Mouse (Mus musculus): ENCODE data around the gene Chst15. TPM values are rescaled to one million over a fixed set of nuclear protein-coding genes. Genes with fewer than 3 reads are reported as not detected.

Gene Chst15
- total RNA-seq, 2 experiments from 2014 or later: 34.1 to 43.9 TPM

GRCm38 (mm10) chr7:132337268-132337917 is 20.4 kb upstream of the Chst15 start:
- DNase-seq (ENCODE audit: low spot score in 2 of 2): no peak

DNA sequence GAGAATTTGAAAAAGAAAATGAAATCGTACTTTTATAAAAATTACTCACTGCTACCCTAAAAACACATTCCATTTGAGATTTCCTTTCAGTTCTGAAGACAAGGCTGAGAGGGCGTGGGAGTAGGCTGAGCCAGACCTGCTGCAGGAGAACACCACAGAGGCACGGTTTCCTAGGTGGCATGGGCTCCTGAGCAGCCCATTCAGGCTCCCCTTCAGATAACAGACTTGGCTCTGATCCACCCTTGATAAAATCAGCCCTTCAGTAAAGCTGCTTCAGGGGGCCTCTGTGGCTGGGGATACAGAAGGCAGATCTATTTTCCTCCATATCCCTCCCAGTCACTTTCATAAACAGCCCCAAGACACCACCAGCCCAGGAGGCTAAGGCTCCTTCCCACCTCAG is 19.8 kb upstream of the Chst15 start:
- DNase-seq (ENCODE audit: low spot score in 2 of 2): no peak

DNA sequence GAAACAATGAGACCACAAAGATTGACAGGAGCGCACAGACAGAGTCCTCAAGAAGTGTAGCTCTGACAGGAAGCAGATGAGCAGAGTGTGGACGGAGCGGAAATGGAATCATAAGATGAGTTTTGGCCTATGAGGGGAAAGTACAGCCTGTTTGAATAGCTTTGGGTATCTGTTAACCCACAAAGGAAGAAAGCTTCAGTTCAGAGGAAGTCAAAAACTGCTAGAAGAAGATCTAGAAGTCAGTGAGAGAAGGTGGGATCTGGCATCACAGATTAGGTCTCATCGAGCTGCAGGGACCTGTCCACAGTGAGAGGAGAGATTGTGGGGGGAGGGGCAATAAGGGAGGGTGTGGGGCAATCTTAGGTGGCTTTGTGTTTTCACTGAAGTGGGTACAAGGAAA is 18.3 kb upstream of the Chst15 start:
- DNase-seq (ENCODE audit: low spot score in 2 of 2): no peak

GRCm38 (mm10) chr7:132333078-132333477 is 16.1 kb upstream of the Chst15 start:
- DNase-seq (ENCODE audit: low spot score in 2 of 2): no peak

DNA sequence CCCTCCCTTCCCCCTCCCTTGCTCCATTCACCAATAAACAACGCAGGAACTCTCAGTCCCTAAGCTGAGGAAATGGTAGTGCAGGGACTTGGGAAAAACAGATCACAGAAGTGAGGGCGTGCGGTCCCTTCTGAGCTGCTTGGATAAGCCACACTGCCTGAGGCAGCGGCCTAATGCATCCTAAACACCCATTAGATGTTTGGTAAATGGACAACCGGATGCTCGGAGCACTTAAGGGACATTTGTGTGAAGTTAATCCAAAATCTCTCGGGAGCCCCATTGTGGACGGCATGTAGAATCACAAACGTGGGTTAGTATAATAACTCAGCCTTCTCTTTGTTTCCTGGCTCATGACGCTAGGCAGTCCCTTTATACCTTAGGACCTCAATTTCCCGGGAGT is 15.1 kb upstream of the Chst15 start:
- no peak for DNase-seq (ENCODE audit: low spot score in 2 of 2)

DNA sequence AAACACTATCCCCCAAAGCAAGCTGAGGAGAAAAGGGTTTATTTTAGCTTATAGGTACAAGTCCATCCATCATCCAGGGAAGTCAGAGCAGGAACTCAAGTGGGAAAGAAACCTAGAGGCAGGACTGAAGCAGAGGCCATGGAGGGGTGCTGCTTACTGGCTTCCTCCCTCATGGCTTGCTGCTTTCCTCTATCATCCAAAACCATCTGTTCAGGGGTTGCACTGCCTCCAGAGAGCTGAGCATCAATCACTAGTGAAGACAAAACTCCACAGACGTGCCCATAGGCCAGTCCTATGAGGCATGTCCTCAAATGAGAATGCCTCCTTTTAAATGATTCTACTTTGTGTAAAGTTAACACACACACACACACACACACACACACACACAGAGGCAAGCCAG is 13.2 kb upstream of the Chst15 start:
- no peak for DNase-seq (ENCODE audit: low spot score in 2 of 2)

GRCm38 (mm10) chr7:132328648-132329047 is 11.6 kb upstream of the Chst15 start:
- DNase-seq (ENCODE audit: low spot score in 2 of 2): no peak

DNA sequence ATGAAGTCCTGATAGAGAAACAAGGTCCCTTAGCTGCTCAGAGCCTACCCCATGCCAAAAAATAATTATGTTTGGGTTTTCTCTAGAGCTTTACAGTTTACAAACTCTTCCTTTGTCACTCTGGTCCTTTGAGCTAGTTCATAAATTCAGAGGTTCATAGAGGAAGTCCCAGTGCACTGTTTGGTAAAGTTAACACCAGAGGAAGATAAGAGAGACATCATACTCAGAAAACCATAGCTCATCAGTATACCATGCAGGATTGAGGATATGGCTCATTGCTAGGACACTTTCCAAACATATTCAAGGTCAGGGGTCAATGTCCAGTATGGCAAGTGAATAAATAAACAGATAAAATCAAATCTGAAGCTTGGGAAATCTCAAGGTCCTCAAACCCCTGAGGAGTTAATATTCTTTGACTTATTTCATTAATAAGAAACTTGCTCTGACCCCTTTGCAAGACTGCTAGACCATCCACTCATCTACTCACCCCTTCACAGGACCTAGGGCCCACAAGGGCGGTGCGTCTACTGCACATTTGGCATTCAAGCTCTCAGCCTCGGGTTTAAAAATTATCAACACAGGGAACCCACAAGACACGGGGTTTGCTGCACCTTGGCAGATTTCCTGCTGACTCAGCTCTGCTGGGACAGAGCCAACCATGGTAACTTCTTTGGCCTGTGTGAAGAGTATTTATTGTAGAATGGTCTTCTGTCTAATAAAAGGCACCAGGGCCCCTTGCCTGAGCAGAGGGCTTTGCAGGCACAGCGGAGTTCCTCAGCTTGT is 8.7 kb upstream of the Chst15 start:
- peak; percentile 76 to 89 for DNase-seq (ENCODE audit: low spot score in 2 of 2)

GRCm38 (mm10) chr7:132323430-132323829 is 6.4 kb upstream of the Chst15 start:
- DNase-seq (ENCODE audit: low spot score in 2 of 2): no peak

DNA sequence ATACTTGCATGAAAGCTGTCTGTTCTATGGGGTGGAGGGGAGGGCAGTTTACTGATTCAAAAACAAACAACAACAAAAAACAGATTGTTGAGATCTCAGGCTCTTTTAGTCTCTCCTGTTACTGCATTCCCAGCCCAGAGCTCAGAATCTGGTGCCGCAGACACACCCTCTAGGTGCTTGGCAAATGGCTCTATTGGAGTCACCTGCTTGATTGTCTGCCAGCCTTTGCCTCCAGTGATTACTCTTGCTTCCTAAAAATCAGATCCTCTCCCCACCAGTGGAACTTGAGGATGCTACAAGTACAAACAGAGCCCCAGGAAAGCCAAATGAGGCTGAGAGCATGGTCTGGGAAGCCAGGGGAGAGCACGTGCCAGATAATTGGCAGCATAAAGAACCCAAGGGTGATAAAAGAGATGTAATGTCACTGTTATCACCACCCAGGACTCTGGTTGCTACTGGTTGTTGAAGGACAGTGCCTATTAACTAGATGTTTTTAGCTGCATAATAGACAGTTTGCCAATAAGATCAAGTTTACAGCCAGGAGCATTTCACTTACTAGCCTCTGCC is 4.4 kb upstream of the Chst15 start:
- DNase-seq (ENCODE audit: low spot score in 2 of 2): no peak

GRCm38 (mm10) chr7:132316101-132317035 is 660 bp downstream of the Chst15 start:
- DNase-seq (ENCODE audit: low spot score in 2 of 2): peak; percentile 62 to 67

DNA sequence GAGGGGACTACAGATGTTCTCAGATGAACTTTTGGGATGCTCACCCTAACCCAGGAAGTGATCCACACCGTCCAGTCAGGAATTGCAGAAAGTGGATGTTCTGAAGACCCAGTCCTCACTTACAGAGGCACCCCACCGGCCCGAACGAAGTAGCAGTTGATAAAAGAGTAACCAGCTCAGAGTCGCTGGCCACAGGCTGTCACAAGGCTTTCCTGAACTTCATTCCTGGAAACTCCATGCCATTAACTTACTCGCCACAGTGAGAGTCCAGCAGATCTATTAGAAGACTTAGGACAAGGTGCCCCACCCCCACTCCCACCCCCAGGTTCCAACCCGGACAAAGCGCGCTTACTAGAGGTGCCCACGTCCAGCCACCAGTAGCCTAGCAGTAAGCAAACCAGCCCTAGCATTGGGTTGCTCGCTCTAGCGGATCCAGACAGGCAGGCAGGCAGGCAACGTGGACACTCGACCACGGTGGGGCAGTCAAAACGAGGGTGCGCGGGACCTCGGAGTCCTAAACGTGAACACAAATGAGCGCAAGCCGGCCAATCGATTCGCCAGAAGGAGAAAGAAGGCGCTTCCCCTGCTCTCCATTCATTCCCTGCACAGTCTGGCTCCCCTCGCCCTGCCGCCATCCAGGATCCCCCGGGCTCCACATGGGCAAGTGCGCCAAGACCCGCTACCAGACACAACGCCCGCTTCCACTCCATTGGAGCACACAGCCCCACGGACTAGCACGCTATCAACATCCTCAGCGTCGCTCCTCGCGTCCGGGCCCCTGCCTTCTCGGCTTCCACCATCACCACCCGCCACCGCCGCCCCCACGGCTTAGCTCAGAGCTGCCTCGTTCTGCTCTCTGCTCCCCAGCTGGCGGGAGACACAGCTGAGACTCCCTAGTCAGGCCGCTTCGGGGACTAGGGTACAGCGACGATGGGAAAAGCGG is 1.6 kb downstream of the Chst15 start:
- DNase-seq (ENCODE audit: low spot score in 2 of 2): peak; percentile 65 to 66

GRCm38 (mm10) chr7:132312396-132312795 is 4.6 kb downstream of the Chst15 start:
- peak in 1 of 2 experiments; percentile 25 for DNase-seq (ENCODE audit: low spot score in 2 of 2)

DNA sequence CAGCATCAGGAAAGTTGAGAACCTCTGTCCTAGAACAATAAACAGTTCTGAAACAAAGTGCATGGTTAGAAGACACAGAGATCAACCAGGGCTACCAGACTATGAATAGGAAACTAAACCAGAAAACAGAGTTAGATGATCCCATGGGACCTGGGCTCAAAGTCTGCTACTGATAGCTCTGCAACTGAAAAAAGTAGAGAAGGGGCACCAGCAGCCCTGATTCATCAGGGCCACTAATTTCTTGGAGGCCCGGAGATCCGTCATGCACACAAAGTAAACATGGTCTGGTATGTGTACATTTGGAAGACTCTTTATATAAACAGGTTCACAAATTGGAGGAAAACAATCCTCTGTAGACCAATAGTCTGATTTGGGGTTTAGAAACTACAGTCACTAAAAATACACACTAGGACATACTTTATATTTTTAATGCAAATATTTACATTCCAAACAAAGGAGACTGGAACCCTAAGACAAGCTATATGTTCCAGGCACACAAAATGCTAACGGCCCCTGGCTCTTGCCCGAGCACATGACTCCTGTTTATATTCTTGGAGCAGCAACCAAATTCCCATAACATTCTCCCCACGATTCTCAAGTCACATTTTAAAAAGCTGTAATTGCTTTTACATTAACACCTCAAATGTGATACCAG is 8.4 kb downstream of the Chst15 start:
- DNase-seq (ENCODE audit: low spot score in 2 of 2): no peak

DNA sequence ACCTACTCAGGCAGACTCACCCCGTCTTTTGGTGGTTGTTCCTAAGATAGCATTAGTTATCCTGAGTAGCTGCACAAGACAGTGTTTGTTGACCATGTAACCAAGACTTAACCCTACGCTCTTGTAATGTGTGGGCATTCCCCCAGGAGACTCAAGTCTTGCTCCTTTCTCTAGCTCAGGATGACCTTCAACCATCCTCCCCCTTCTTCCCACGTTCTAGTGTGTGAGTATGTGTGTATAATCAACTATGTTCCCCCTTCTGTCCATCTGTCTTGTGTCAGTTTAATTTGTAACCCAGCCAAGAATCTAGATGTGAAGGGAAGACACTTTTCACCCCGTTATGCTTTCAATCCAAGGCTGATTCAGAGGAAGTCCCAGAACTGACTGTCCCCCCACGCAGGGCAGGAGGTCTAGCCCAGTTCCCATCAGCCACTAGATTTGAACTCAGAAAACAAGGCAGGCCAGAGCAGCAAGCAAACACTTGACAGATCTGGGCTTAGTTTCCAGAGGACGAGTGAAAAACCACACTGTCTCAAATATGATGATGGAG is 9.2 kb downstream of the Chst15 start:
- no peak for DNase-seq (ENCODE audit: low spot score in 2 of 2)

- no peak for DNase-seq (ENCODE audit: low spot score in 2 of 2)
Observed at GRCm38 (mm10) chr7:132306671-132307412, 10.2 kb downstream of the Chst15 start.

GRCm38 (mm10) chr7:132305492-132306375 is 11.3 kb downstream of the Chst15 start:
- no peak for DNase-seq (ENCODE audit: low spot score in 2 of 2)

Data from adrenal gland, adult 18-20 months (tissue).